Comparison of ENCODE assay signal across 9 mouse cellular contexts in genomic region chr9:65201021-65201380, GRCm38 (mm10). TPM values are rescaled to one million over a fixed set of nuclear protein-coding genes. Genes with fewer than 3 reads are reported as not detected.
DNase-seq lines count a peak whose midpoint lies in the region; ATAC-seq and TF ChIP-seq lines count a peak whose summit lies in the region.
"Had no signal": no experiment of that assay in that cellular context is flagged by ENCODE, and none has a peak within 500 bp of the region (broad histone marks: within the 10 kb centered on the region; RNA-seq: fewer than 3 reads in every experiment).

No protein-coding gene starts in this region.

- no peak for TF ChIP-seq CTCF in forebrain, postnatal 0 days (IDR thresholded peaks at IDR 0.05; ENCODE audit: low read depth)

- peaks cover 11% of the 10 kb centered on the region for H3K4me1 ChIP-seq in heart, embryonic 15.5 days (replicated peaks)
- peaks cover 4% of the 10 kb centered on the region; the same call in 1 of the 2 replicates for H3K4me1 ChIP-seq in forebrain, postnatal 0 days (ENCODE audit: insufficient read depth)
- H3K4me1 ChIP-seq in midbrain, embryonic 11.5 days (ENCODE audit: control insufficient read depth, insufficient read depth, low read length), result no peaks in the 10 kb centered on the region; the same call in 1 of the 2 replicates

- no peaks in the 10 kb centered on the region for H3K36me3 ChIP-seq in heart, embryonic 15.5 days
- H3K36me3 ChIP-seq in forebrain, postnatal 0 days (ENCODE audit: insufficient read depth), result no peaks in the 10 kb centered on the region
- H3K36me3 ChIP-seq in midbrain, embryonic 11.5 days (ENCODE audit: control insufficient read depth, insufficient read depth, low read length), result no peaks in the 10 kb centered on the region

- H3K4me2 ChIP-seq in heart, embryonic 15.5 days, result no peak overlapping the region
- H3K4me2 ChIP-seq in forebrain, postnatal 0 days (ENCODE audit: low read depth), result no peak overlapping the region
- H3K4me2 ChIP-seq in midbrain, embryonic 11.5 days, result no peak overlapping the region

- no peaks in the 10 kb centered on the region for H3K27me3 ChIP-seq in heart, embryonic 15.5 days
- no peaks in the 10 kb centered on the region for H3K27me3 ChIP-seq in forebrain, postnatal 0 days (ENCODE audit: insufficient read depth, low read length)
- H3K27me3 ChIP-seq in midbrain, embryonic 11.5 days (ENCODE audit: control insufficient read depth, insufficient read depth, low read length), result no peaks in the 10 kb centered on the region

- H3K4me3 ChIP-seq in heart, embryonic 15.5 days, result no peak overlapping the region
- H3K4me3 ChIP-seq in forebrain, postnatal 0 days (ENCODE audit: low read depth, low read length), result no peak overlapping the region
- no peak overlapping the region for H3K4me3 ChIP-seq in midbrain, embryonic 11.5 days (ENCODE audit: low read depth, low read length)

- H3K27ac ChIP-seq in heart, embryonic 15.5 days, result peak overlapping the region; percentile 48
- H3K27ac ChIP-seq in forebrain, postnatal 0 days (ENCODE audit: low read depth, low read length), result peak overlapping the region; percentile 89; the same call in 1 of the 2 replicates
- H3K27ac ChIP-seq in midbrain, embryonic 11.5 days (ENCODE audit: low read depth, low read length), result peak overlapping the region; percentile 20; the same call in 1 of the 2 replicates

- no peak overlapping the region for H3K9ac ChIP-seq in heart, embryonic 15.5 days
- H3K9ac ChIP-seq in forebrain, postnatal 0 days, result no peak overlapping the region
- H3K9ac ChIP-seq in midbrain, embryonic 11.5 days (ENCODE audit: low read length), result no peak overlapping the region

- DNase-seq in heart, postnatal 10 days, result no peak
- DNase-seq in MEL-GATA-1-ER (ENCODE audit: extremely low read depth, low read depth), result peak; percentile 75
- DNase-seq in forebrain, postnatal 0 days, result no peak
- no peak for DNase-seq in midbrain, embryonic 11.5 days (ENCODE audit: low spot score, missing footprints)
- no peak for DNase-seq in ovary, postnatal 14 days (ENCODE audit: low spot score)
- DNase-seq in adrenal gland, postnatal 25 days, result no peak
- DNase-seq in embryo, embryonic 10 days (ENCODE audit: low spot score), result no peak
- DNase-seq: kidney, adult 11 months had no signal

- H3K9me3 ChIP-seq in heart, embryonic 15.5 days (replicated peaks), result no peaks in the 10 kb centered on the region
- H3K9me3 ChIP-seq in forebrain, postnatal 0 days (ENCODE audit: low read length), result no peaks in the 10 kb centered on the region
- no peaks in the 10 kb centered on the region for H3K9me3 ChIP-seq in midbrain, embryonic 11.5 days (ENCODE audit: control insufficient read depth, low read length)

- 44% methylated on average over 3 of the region's 3 CpGs for WGBS in heart, embryonic 15.5 days
- WGBS in forebrain, postnatal 0 days, result 33% methylated on average over 3 of the region's 3 CpGs
- WGBS in midbrain, embryonic 11.5 days, result 52% methylated on average over 3 of the region's 3 CpGs

- no peak for ATAC-seq in heart, embryonic 15.5 days (replicated peaks; ENCODE audit: insufficient number of reproducible peaks, insufficient read depth, low FRiP score, low read depth)
- no peak for ATAC-seq in forebrain, postnatal 0 days
- no peak for ATAC-seq in midbrain, embryonic 11.5 days (ENCODE audit: low FRiP score)

- intact Hi-C loops in heart, postnatal 10 days (cut with DNase I), result no loop called here

RNA-seq across cellular contexts. Expression of gene Parp16, which starts 5.8 kb away (rescaled TPM):
- polyA plus RNA-seq in heart, embryonic 15.5 days (2015; fragmentation: Nextera tagmentation; extraction: Ambion mirVana), result 5.3 and 5.8 TPM in 2 replicates
- 1 to 10 TPM; 5.1 to 5.9 TPM for total RNA-seq in heart, postnatal 10 days (2021)
- 6.1 and 6.3 TPM in 2 replicates for total RNA-seq in forebrain, postnatal 0 days (2014; rRNA removed)
- polyA plus RNA-seq in forebrain, postnatal 0 days (2015; fragmentation: Nextera tagmentation; extraction: Ambion mirVana), result 4.2 and 6.7 TPM in 2 replicates
- polyA plus RNA-seq in midbrain, embryonic 11.5 days (2014; fragmentation: Nextera tagmentation; extraction: Ambion mirVana), result 5.2 and 6.4 TPM in 2 replicates
- 26.8 and 26.9 TPM in 2 replicates for total RNA-seq in adrenal gland, postnatal 25 days (2021)

Comparison
In these comparisons a context has a peak if more than half of its experiments do, and no peak if none do; other contexts are left out.
1. H3K27ac ChIP-seq: peak in every context shown above with its lines; median percentile 89 in forebrain, postnatal 0 days; 48 in heart, embryonic 15.5 days; 20 in midbrain, embryonic 11.5 days.